Mouse (Mus musculus) layer of hippocampus, adult 9-10 months (tissue): ENCODE data around the gene Etv5.

Experiments
- DNase-seq: peaks from one replicate; pipeline ENCODE4 v3.0.0; 2022; ENCODE audit warnings: low spot score

Etv5 gene

GRCm38 (mm10) chr16:22439499-22440177, at the start of gene Etv5:
TSS of gene Etv5 (minus strand) at chr16:22439719.
- DNase-seq, result peak; percentile 98

DNA sequence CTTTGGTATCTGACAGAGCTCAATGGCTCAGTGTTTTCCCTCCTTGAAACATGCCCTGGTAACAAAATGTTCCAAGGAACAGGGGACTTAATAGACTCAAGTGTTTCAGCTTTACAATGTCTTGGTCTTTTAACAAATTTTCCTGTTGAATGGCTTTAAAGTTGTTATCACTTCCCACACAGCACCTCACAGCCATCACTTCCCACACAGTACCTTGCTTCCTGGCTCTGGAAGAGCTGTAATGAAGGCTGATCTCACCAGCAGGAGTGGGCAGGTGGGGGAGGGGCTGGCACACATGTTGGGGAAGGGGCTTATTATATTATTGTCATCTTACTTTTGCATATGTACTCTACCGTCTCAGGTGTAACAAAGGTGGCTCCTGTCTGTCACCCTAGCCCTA, 44.4 kb upstream of the Etv5 start:
- no peak for DNase-seq

GRCm38 (mm10) chr16:22479322-22479721, 39.8 kb upstream of the Etv5 start:
- DNase-seq, result no peak

- DNase-seq, result no peak
These were observed 32.2 kb upstream of the Etv5 start for GRCm38 (mm10) chr16:22471728-22472127.

- no peak for DNase-seq
These were observed 29.9 kb upstream of the Etv5 start for GRCm38 (mm10) chr16:22469385-22469784.

GRCm38 (mm10) chr16:22467111-22467510, 27.6 kb upstream of the Etv5 start:
- no peak for DNase-seq

GRCm38 (mm10) chr16:22466381-22466780, 26.9 kb upstream of the Etv5 start:
- no peak for DNase-seq

GRCm38 (mm10) chr16:22462220-22462619, 22.7 kb upstream of the Etv5 start:
- DNase-seq, result no peak

- no peak for DNase-seq
These were observed 22.2 kb upstream of the Etv5 start for GRCm38 (mm10) chr16:22461728-22462127.

- DNase-seq, result no peak
These were observed 21.4 kb upstream of the Etv5 start for GRCm38 (mm10) chr16:22460960-22461359.

- DNase-seq, result no peak
These were observed 12.6 kb upstream of the Etv5 start for GRCm38 (mm10) chr16:22452082-22452481.

DNA sequence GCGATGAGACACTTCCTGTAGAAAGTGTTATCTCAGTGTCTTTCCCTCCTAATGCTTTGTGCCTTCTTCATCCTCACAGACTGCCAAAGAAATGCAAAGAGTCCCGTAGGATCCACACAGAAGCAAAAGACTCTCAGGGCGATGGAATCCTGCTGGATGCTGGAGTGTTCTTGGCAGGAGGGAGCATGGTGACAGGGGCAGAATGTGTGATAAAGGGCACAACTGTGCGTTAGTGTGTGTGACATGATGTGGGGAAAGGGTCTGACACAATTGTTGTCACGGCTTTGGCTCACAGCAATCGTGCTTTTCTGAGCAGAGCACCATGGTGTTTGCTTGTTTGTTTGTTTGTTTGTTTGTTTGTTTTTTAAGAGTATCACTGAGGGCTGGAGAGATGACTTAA, 8.6 kb upstream of the Etv5 start:
- DNase-seq, result no peak

- DNase-seq, result no peak
These were observed 5.3 kb upstream of the Etv5 start for GRCm38 (mm10) chr16:22444786-22445185.

- DNase-seq, result no peak
These were observed 2.7 kb upstream of the Etv5 start for GRCm38 (mm10) chr16:22442202-22442601.

- DNase-seq, result no peak
These were observed 1.8 kb upstream of the Etv5 start for GRCm38 (mm10) chr16:22441317-22441716.

GRCm38 (mm10) chr16:22440269-22440668, 750 bp upstream of the Etv5 start:
- no peak for DNase-seq

GRCm38 (mm10) chr16:22438441-22439373, 812 bp downstream of the Etv5 start:
- no peak for DNase-seq

- DNase-seq, result no peak
These were observed 3.4 kb downstream of the Etv5 start for GRCm38 (mm10) chr16:22436106-22436505.

DNA sequence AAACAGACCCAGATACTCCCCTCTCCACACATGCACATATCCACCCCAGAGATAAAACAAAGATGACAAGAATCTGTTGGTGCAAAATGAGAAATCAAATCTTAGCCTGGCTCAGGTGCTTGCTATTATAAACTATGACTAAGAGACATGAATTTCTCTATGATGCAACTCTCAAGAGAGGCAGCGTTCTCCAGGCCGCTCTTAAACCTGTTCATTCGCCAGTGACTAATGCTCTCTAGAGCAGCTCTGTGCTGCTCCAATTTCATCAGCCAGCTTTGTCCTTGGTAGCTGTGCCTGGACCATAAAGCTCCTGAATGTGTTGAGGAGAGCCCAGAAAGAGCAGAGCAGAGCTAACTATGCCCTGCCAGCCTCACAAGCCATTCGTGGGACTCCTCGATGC, 5.0 kb downstream of the Etv5 start:
- no peak for DNase-seq

DNA sequence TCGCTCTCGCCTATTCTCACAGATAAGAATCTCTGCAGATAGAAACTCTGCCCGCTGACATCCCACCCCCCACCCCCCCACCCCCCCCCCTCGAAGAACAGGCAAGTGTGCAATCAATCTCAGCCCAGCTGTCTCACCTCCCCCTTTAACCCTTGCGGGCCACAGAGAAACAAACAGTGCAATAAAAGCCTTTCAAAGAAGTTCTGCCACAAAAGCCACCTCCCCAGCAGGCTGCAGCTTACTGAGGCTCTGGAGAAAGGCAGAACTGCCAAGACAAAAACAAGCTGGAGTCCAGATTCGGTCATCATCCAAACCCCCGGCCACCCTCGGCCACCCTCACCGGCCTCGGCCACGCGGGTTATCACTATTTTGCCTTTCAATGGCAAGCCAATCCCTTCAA, 5.6 kb downstream of the Etv5 start:
- DNase-seq, result no peak

GRCm38 (mm10) chr16:22431773-22432172, 7.7 kb downstream of the Etv5 start:
- no peak for DNase-seq

GRCm38 (mm10) chr16:22431335-22431734, 8.2 kb downstream of the Etv5 start:
- no peak for DNase-seq

DNA sequence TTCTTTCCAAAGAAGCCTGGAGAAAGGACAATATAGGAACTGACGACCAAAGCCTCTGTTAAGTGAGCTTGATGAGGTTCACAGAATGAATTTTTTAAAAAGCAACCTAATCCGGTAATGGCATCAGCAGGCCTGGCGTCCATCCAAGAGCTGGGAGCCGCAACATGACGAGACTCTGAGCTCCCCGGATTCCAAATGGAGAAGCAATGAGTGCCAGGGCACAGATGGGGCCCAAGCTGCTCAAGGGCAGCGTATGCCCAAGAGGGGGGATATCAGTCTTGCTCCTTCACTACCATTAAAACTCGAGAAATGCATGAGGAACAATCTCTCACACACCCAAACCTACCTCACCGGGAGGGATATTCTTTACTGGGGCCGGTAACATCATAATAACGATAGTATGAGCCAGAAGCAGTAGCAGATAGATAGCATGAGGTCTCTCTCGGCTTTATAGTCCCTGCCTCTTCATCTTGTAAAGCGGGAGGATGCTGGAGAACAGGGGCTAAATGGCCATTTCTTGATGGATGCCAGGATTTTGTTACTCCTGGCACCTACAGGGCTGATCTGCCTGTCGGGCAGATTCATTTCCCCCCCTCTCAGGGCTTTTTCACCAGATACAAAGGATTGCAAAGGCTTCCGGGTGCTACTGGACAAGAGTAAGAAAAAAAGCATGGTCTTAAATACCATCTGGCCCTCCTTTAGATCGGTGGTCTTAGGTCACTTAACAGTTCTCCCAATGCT, 9.1 kb downstream of the Etv5 start:
- no peak for DNase-seq
